Mouse (Mus musculus) liver, adult 2 months (tissue): ENCODE results near the gene Abraxas1. TPM values are rescaled to one million over a fixed set of nuclear protein-coding genes. Genes with fewer than 3 reads are reported as not detected.
A peak's percentile ranks its signal among the peaks of the same experiment; 100 is the strongest.

Experiments used
- DNase-seq: peaks from one replicate; pipeline ENCODE4 v3.0.0-alpha.2; 2011; ENCODE audit warnings: low read depth, low spot score; ENCODE audit errors: extremely low read depth
- H3K27ac ChIP-seq: fragments of 200-500 bp; replicated peaks from 2 replicates; pipeline ENCODE4 v1.5.1; 2012; ENCODE audit warnings: low read depth, mild to moderate bottlenecking, control low read depth, inconsistent platforms, low read length; ENCODE audit not compliant: insufficient read depth
- H3K27me3 ChIP-seq: fragments of 200-500 bp; 2 replicates; pipeline ENCODE4 v1.6.1; 2012; ENCODE audit warnings: mild to moderate bottlenecking, moderate library complexity, low read length, inconsistent platforms; ENCODE audit not compliant: control insufficient read depth, insufficient read depth
- H3K36me3 ChIP-seq: fragments of 200-500 bp; 2 replicates; pipeline ENCODE4 v1.6.1; 2012; ENCODE audit warnings: low read length, inconsistent platforms; ENCODE audit not compliant: control insufficient read depth, insufficient read depth
- H3K4me1 ChIP-seq: fragments of 200-500 bp; 2 replicates; pipeline ENCODE4 v1.6.1; 2011; ENCODE audit warnings: low read length; ENCODE audit not compliant: control insufficient read depth, insufficient read depth
- H3K4me3 ChIP-seq: fragments of 200-500 bp; 2 replicates; pipeline ENCODE4 v1.5.1; 2011; ENCODE audit warnings: low read depth, mild to moderate bottlenecking, control low read depth, low read length, moderate library complexity; ENCODE audit not compliant: insufficient read depth
- H3K79me2 ChIP-seq: fragments of 200-500 bp; 2 replicates; pipeline ENCODE4 v1.6.1; 2012; ENCODE audit warnings: inconsistent platforms, mild to moderate bottlenecking, low read length, moderate library complexity; ENCODE audit not compliant: control insufficient read depth, insufficient read depth
- H3K9ac ChIP-seq: fragments of 200-500 bp; 2 replicates; pipeline ENCODE4 v1.6.1; 2012; ENCODE audit warnings: low read depth, mild to moderate bottlenecking, control low read depth, inconsistent platforms, low read length
- CTCF ChIP-seq: fragments of 200-500 bp; IDR thresholded peaks from 2 replicates; pipeline ENCODE4 v1.5.1; 2011; ENCODE audit warnings: low read depth, low read length, control low read depth
- POLR2A ChIP-seq: fragments of 200-500 bp; IDR thresholded peaks from 2 replicates; pipeline ENCODE4 v1.6.1; 2011; ENCODE audit warnings: low read length, control low read depth; ENCODE audit not compliant: insufficient read depth; ENCODE audit errors: extremely low read depth
- WGBS: fragments of 180-500 bp; shearing (Covaris S2); methylation state at CpG from one replicate; pipeline ENCODE4 v1.1.7; 2018; 5-methylcytosine and 5-hydroxymethylcytosine counted together
- polyA plus RNA-seq: library from polyadenylated mRNA; depleted of rRNA; stranded (reverse); fragments of >200 nt; gene quantifications from 2 replicates; pipeline ENCODE4 v1.2.3, GENCODE M21; 2012; rRNA removed
- total RNA-seq: library from RNA; depleted of rRNA; stranded (reverse); fragments of >200 nt; gene quantifications from 2 replicates; pipeline ENCODE4 v1.2.3, GENCODE M21; 2014; rRNA removed

Abraxas1 gene
- total RNA-seq: 7.0 and 9.5 TPM in 2 replicates
- polyA plus RNA-seq: 2.7 and 3.0 TPM in 2 replicates

DNA sequence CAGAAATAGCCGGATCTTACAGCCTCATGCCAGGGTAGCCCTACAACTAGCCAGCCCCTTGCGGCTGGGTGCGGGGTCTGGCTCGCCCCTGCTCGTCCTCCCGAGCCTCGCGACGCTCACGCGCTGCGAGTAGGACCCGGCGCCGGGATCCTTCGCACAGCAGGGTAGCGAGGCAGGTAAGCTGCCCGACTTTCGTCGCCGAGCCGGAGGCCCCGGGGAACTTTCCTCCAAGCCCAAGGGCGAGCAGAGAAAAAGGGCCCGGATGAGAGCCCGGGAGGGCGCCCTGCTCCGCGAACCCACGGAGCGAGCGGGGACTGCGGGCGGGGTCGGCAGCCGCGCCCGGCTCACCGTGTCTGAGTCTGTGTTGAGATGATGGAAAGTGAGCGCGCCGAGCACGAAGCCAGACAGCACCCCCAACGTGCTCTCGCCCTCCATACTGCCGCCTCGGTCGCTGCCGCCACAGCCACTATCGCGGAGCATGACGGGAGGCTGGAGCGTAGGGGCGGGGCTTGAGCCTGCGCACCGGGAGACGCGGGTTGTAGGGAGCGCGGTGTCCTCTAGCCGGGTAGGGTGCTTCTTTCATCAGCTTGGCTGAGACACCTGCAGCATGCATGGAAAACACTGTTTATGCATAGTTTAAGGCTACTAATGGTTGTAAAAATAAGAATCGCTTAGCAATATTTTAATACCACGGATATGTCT is at the start of gene Abraxas1:
Abraxas1 (minus strand) TSS at position 483 of the 702 bp plus-strand sequence.
- under 1% methylated on average over 63 of the region's 63 CpGs for WGBS
- peaks cover 5% of the 10 kb centered on the region for H3K36me3 ChIP-seq
- peaks cover 2% of the 10 kb centered on the region; the same call in 1 of the 2 replicates for H3K4me1 ChIP-seq
- no peaks in the 10 kb centered on the region for H3K27me3 ChIP-seq
- peak within 1 kb of the TSS; percentile 78 for H3K4me3 ChIP-seq
- DNase-seq: peak; percentile 73
- no peaks in the 10 kb centered on the region; the same call in 1 of the 2 replicates for H3K79me2 ChIP-seq
- peak within 1 kb of the TSS; percentile 91 for H3K9ac ChIP-seq
- TF ChIP-seq POLR2A (peak; percentile 66), CTCF (no peak)
- peak within 1 kb of the TSS; percentile 46 for H3K27ac ChIP-seq

DNA sequence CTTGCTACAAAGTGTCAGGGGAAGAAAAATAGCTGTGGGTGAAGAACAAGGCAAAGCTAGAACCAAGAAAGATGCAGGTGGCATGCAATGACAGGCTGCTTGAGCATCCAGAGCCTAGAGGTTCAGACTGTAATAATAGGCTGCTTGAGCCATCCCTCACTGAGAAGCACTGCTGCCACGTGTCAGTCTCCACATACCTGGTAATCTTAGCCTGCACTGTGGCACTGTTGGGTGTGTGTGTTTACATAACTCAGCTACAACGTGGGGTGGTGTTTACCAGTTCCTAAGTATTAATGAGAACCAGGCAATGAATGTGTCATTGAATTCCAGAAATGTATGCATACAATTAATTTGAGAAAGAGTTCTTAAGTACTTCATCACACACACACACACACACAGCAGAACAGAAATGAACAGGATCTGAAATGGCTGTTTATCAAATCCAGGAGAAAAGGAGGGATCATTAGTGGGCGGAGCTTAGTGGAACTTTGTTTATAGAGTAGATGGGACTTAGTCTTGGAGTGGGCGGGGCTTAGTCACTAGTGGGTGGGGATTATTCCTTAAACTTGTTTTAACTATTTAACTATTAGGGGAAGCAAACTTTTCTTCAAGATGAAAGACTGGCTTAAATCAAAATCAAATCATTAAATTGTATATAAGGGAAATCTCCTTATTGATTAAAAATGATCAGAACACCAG is 48.6 kb upstream of the Abraxas1 start:
- DNase-seq: no peak
- no peak for TF ChIP-seq POLR2A
- no peak for TF ChIP-seq CTCF
- no peaks in the 10 kb centered on the region for H3K27me3 ChIP-seq
- H3K36me3 ChIP-seq: no peaks in the 10 kb centered on the region
- H3K27ac ChIP-seq: no peak overlapping the region
- H3K4me1 ChIP-seq: peaks cover 3% of the 10 kb centered on the region
- WGBS: 57% methylated on average over 4 of the region's 4 CpGs
- H3K9ac ChIP-seq: no peak overlapping the region
- no peaks in the 10 kb centered on the region for H3K79me2 ChIP-seq
- H3K4me3 ChIP-seq: no peak overlapping the region

DNA sequence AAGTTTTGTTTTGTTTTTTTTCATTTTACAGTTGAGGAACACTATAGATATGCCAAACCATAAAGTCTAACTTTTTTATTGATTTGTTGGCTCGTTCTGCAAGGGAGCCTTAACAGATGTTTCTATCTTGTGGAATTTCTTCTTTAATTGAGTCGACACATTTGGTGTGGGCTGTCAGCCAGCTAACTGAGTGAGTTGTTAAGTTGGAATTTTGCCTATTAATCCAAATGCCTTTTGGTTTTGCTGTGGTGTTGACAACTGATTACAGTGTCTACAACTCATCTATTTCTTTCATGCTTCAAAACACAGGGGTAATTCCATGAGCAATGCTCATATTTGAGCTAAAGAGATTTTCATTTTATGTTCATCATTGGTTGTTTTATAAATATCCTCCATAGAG is 45.4 kb upstream of the Abraxas1 start:
- Histone ChIP-seq H3K4me3 (no peak overlapping the region), H3K9ac (no peak overlapping the region), H3K27ac (no peak overlapping the region), H3K27me3 (no peaks in the 10 kb centered on the region), H3K4me1 (peaks cover 9% of the 10 kb centered on the region), H3K36me3 (no peaks in the 10 kb centered on the region), H3K79me2 (no peaks in the 10 kb centered on the region)
- DNase-seq: peak; percentile 48
- TF ChIP-seq CTCF: no peak
- no peak for TF ChIP-seq POLR2A
- 17% methylated on average over 2 of the region's 2 CpGs for WGBS

DNA sequence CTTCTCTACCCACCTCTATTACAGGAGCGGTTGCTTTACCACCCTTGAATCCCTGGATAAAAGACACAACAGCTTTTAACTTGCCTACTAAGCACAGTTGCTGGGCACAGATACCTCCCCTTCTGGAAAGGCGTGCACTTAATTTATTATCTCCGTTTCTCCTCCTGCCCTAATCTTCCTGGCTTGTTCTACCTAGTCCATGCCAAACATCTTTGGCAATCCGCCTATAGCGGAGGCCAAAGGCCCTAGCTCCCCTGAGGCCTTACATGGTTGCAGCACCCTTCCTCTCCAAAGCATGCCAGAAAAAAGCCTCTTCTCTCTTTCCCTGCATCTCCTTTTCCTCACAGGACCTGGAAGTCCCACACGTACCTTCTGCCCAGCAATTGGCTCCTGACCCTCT is 43.7 kb upstream of the Abraxas1 start:
- Histone ChIP-seq H3K9ac (no peak overlapping the region), H3K4me3 (no peak overlapping the region), H3K36me3 (no peaks in the 10 kb centered on the region), H3K4me1 (peaks cover 10% of the 10 kb centered on the region), H3K27me3 (no peaks in the 10 kb centered on the region), H3K79me2 (no peaks in the 10 kb centered on the region), H3K27ac (no peak overlapping the region)
- no peak for TF ChIP-seq CTCF
- no peak for TF ChIP-seq POLR2A
- DNase-seq: peak; percentile 86
- 18% methylated on average over 6 of the region's 6 CpGs for WGBS

DNA sequence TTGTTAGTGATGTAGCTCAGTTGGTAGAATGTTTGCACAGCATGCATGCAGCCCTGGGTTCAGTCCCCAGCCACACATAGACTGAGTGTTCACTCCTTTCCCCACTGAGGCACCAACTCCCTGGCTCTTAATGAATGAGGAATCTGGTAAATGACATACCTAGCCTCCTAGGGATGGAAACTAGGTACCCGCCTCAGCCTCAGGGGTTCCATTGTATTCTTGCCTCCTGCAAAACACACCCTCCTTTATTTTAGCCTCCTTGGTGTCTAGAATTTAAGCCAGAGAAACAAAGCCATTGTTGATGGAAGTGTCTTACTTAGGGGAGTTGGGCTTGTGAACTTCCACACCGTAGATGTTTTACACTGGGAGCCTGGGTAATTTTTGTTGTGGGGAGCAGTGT is 42.3 kb upstream of the Abraxas1 start:
- Histone ChIP-seq H3K4me3 (no peak overlapping the region), H3K79me2 (no peaks in the 10 kb centered on the region)
- no peak for TF ChIP-seq CTCF
- no peak for TF ChIP-seq POLR2A

More for the DNA sequence above, 42.3 kb upstream of the Abraxas1 start:
- Histone ChIP-seq H3K36me3 (no peaks in the 10 kb centered on the region), H3K4me1 (peaks cover 10% of the 10 kb centered on the region), H3K27ac (no peak overlapping the region), H3K27me3 (no peaks in the 10 kb centered on the region), H3K9ac (no peak overlapping the region)
- 95% methylated on average over 2 of the region's 2 CpGs for WGBS
- DNase-seq: no peak
